Mouse (Mus musculus): ENCODE measurements around the gene Pum1.

- no peak for TF ChIP-seq CTCF (IDR thresholded peaks at IDR 0.05; ENCODE audit: low read depth)
- TF ChIP-seq EP300 (IDR thresholded peaks at IDR 0.05; ENCODE audit: low read depth), result no peak
These were observed 15.0 kb downstream of the Pum1 start for GRCm38 (mm10) chr4:130678149-130678548.
